10 mouse cellular contexts compared by ENCODE assay signal in the genomic region with DNA sequence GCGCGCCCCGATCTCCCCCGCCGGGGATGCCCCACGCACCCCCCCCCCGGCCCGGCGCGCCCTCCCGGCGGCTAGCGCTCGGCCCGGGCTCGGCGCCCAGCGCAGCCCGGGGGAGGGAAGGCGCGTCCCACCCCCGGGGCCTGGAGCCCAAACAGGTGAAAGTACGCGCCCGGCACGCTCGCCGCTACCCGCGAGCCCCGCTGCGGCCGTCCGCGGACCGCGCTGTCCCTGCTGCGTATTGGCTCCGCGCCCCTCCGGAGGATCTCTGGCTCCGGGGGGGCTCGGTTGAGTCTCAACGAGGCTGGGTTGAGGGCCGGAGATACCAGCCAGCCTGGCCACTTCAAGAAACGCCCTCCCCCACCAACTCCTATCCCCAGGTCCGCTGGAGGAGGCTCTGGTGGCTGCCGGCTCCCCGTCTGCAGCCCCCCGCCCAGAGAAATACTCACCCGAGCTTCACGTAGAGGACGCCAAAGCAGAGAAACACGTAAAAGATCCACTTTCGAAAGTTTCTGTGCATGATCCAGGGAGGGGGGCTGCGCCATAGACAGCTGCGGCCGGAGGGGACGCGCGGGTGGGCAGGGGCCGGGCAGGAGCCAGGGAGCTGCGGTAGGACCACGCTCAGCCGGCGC. TPM values are rescaled to one million over a fixed set of nuclear protein-coding genes. Genes with fewer than 3 reads are reported as not detected.
DNase-seq lines count a peak whose midpoint lies in the region; ATAC-seq and TF ChIP-seq lines count a peak whose summit lies in the region.
"Had no signal": no experiment of that assay in that cellular context is flagged by ENCODE, and none has a peak within 500 bp of the region (broad histone marks: within the 10 kb centered on the region; RNA-seq: fewer than 3 reads in every experiment).

No protein-coding gene starts in this region.

- WGBS in kidney, adult 2 months, result 3% methylated on average over 59 of the region's 66 CpGs
- 0% methylated on average over 50 of the region's 66 CpGs for WGBS in embryonic facial prominence, embryonic 11.5 days
- WGBS in intestine, embryonic 15.5 days, result 2% methylated on average over 66 of the region's 66 CpGs

- DNase-seq in kidney, adult 2 months, result no peak
- DNase-seq in kidney, adult 8-10 months, result no peak
- no peak for DNase-seq in embryonic facial prominence, embryonic 11.5 days (ENCODE audit: low spot score)
- DNase-seq in neural tube, embryonic 10.5 days (ENCODE audit: extremely low spot score, low spot score), result peak; percentile 59
- no peak for DNase-seq in left cerebral cortex, adult 8-10 months (ENCODE audit: low spot score in 2 of 2)
- no peak for DNase-seq in gastrocnemius, adult 18-20 months (ENCODE audit: low spot score)
- no peak for DNase-seq in thymus, postnatal 14 days

- H3K4me1 ChIP-seq in kidney, adult 2 months (ENCODE audit: control insufficient read depth, insufficient read depth, low read length), result no peaks in the 10 kb centered on the region
- H3K4me1 ChIP-seq in embryonic facial prominence, embryonic 11.5 days (ENCODE audit: control insufficient read depth, insufficient read depth, low read length), result peaks cover 14% of the 10 kb centered on the region
- H3K4me1 ChIP-seq in intestine, embryonic 15.5 days (replicated peaks), result peaks cover 37% of the 10 kb centered on the region

- peaks cover 3% of the 10 kb centered on the region; the same call in 1 of the 2 replicates for H3K27me3 ChIP-seq in kidney, adult 2 months (replicated peaks; ENCODE audit: control insufficient read depth, insufficient read depth, low read length)
- H3K27me3 ChIP-seq in embryonic facial prominence, embryonic 11.5 days (ENCODE audit: control insufficient read depth, insufficient read depth, low read length), result peaks cover 69% of the 10 kb centered on the region
- peaks cover 81% of the 10 kb centered on the region for H3K27me3 ChIP-seq in intestine, embryonic 15.5 days (replicated peaks)
- H3K27me3 ChIP-seq: Patski had no signal

- H3K9ac ChIP-seq in embryonic facial prominence, embryonic 11.5 days (replicated peaks; ENCODE audit: low read length), result peak overlapping the region; percentile 57
- peak overlapping the region; percentile 14; the same call in 1 of the 2 replicates for H3K9ac ChIP-seq in intestine, embryonic 15.5 days

- H3K36me3 ChIP-seq in kidney, adult 2 months (ENCODE audit: control insufficient read depth, insufficient read depth, low read length), result no peaks in the 10 kb centered on the region
- no peaks in the 10 kb centered on the region for H3K36me3 ChIP-seq in embryonic facial prominence, embryonic 11.5 days (replicated peaks; ENCODE audit: control insufficient read depth, insufficient read depth, low read depth, low read length)
- no peaks in the 10 kb centered on the region for H3K36me3 ChIP-seq in intestine, embryonic 15.5 days

- peak overlapping the region; percentile 47; the same call in 1 of the 2 replicates for H3K27ac ChIP-seq in kidney, adult 2 months (ENCODE audit: insufficient read depth, low read depth, low read length)
- H3K27ac ChIP-seq in embryonic facial prominence, embryonic 11.5 days (replicated peaks; ENCODE audit: low read depth, low read length), result peak overlapping the region; percentile 47
- no peak overlapping the region for H3K27ac ChIP-seq in intestine, embryonic 15.5 days

- peak overlapping the region; percentile 89 for H3K4me2 ChIP-seq in embryonic facial prominence, embryonic 11.5 days (ENCODE audit: low read depth, low read length)
- H3K4me2 ChIP-seq in intestine, embryonic 15.5 days (replicated peaks), result peak overlapping the region; percentile 96

- H3K9me3 ChIP-seq in embryonic facial prominence, embryonic 11.5 days (replicated peaks; ENCODE audit: control insufficient read depth, low read length), result no peaks in the 10 kb centered on the region
- H3K9me3 ChIP-seq in intestine, embryonic 15.5 days, result no peaks in the 10 kb centered on the region

- no peak for TF ChIP-seq POLR2A in kidney, adult 2 months (IDR thresholded peaks at IDR 0.05; ENCODE audit: low read depth, low read length)

- no peak for TF ChIP-seq CTCF in kidney, adult 2 months (conservative IDR thresholded peaks at IDR 0.05; ENCODE audit: insufficient read depth, insufficient read length, low read depth, low read length)

- H3K4me3 ChIP-seq in kidney, adult 2 months (ENCODE audit: insufficient read depth, low read depth, low read length), result peak overlapping the region; percentile 54
- H3K4me3 ChIP-seq in embryonic facial prominence, embryonic 11.5 days (ENCODE audit: low read depth, low read length), result peak overlapping the region; percentile 53
- peak overlapping the region; percentile 54 for H3K4me3 ChIP-seq in intestine, embryonic 15.5 days (replicated peaks)

- no peak; the same call in 1 of the 2 replicates for ATAC-seq in embryonic facial prominence, embryonic 11.5 days (replicated peaks; ENCODE audit: insufficient number of reproducible peaks, low FRiP score, low TSS enrichment, low read depth)
- no peak for ATAC-seq in intestine, embryonic 15.5 days

RNA-seq across cellular contexts. Expression of a gene that starts 1.2 kb away (rescaled TPM):
- 12.8 and 14.2 TPM in 2 replicates for polyA plus RNA-seq in kidney, adult 2 months (2012; rRNA removed)
- polyA plus RNA-seq in embryonic facial prominence, embryonic 11.5 days (2014; fragmentation: Nextera tagmentation; extraction: Ambion mirVana), result 20.3 and 28.5 TPM in 2 replicates
- 1.5 and 1.7 TPM in 2 replicates for polyA plus RNA-seq in intestine, embryonic 15.5 days (2015; fragmentation: Nextera tagmentation; extraction: Ambion mirVana)
- total RNA-seq in left cerebral cortex, adult 8-10 months (2022), result 10 to 100 TPM; 30.9 to 37.9 (median 35.1) TPM
- total RNA-seq in gastrocnemius, adult 18-20 months (2021), result under 1 TPM in 1 of 2 experiments, not detected in 1; 0.07 TPM
- total RNA-seq: hematopoietic stem cell, adult 5-6 weeks had no signal
